Mouse (Mus musculus): ENCODE data around the gene Isca2. TPM values are rescaled to one million over a fixed set of nuclear protein-coding genes. Genes with fewer than 3 reads are reported as not detected.
A peak's percentile ranks its signal among the peaks of the same experiment; 100 is the strongest.

Gene Isca2
- 10 to 100 TPM; 54.7 to 58.6 TPM for total RNA-seq (2021)

DNA sequence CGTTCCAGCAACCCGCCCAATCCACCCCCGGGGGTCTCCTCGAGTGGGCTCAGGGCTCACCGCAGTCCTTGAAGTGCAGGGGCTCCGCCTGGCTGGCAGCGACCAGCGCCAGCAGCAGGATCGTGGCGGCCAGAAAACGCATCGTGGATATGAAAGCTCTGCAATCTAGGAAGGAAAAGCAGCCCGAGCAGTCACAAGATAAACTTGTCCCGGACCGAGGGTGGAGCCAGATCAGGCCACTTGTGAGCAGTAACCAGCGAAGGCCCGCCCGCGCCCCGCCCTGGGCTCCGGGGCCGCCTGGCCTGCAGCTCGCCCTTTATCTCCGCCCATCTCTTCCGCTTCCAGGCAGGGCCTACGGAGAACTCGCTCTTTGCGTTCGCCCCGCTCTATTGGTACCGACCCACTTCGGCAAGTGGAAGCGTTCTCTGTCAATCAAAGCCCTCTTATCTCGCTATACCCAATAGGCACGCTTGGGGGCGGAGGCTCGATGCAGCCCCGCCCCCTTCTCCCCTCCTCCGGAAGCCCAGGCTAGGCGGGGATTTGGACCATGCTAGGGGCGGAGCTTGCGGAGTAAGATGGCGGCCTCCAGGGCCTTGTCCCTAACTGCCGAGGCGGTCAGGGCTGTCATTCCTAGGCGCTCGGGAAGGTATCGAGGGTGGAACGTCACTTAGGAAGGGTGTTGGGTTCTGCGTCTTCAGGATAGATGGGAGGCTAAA is at the start of gene Isca2, which contains the start of gene Npc2:
Isca2 (plus strand) TSS at position 526 of the 716 bp plus-strand sequence.
Npc2 (minus strand) TSS at position 427 of the 716 bp plus-strand sequence.
- DNase-seq = peak; percentile 96 to 97

DNA sequence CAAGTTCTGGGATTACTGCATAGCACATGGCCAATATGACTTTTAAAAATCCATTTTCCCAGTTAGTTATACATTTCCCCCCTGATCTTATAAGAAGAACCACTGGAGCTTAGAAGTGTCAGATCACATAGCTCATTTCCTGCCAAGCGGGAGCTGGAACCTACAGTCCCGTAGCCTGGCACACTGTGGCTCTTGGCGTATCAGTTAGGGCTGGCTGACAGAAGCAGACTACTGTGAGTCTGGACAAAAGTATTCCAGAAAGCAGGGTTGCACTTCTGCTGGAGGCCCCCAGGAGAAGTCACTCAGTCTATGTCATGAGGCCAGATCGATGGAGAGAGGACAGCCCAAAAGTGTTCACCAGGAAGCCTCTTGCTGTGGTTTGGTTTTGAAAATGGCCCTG is 46.7 kb upstream of the Isca2 start:
- no peak for DNase-seq

DNA sequence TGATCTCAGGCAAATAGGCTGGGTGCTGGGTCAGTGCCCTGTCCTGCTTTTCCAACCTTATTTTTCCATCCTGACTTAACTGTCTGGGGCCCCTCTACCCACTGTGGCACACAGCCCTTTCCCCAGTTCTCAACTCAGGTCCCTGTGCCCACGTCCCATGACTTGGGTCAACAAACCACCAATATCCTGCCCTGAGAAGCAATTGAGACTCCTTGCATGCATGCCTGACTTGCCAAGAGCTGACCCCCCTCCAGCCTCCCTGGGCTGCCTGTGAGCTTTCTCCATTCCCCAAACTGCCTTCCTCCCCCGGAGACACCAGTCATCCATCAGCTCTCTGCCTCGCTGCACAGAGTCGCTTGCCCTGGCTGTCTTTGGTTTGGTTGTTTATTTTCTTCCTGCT is 46.1 kb upstream of the Isca2 start:
- DNase-seq = no peak

DNA sequence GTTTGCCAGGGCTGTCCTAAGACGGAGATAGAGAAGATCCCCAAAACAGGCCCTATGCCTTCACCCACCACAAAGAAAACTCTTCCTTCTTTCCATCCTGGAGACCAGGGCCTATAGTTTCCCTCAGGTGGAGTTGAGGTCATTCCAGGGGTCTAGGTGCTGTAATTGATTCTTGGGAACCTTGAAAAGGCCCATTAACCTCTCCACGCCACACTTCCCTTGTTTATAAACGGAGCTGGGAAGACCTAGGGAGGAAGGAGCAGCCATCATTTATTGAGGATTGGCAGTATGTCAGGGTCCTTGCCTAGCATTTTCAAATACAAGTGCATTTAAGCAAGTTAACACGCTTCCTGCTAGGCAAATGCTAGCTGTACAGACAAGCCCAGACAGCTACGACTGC is 45.6 kb upstream of the Isca2 start:
- no peak for DNase-seq

DNA sequence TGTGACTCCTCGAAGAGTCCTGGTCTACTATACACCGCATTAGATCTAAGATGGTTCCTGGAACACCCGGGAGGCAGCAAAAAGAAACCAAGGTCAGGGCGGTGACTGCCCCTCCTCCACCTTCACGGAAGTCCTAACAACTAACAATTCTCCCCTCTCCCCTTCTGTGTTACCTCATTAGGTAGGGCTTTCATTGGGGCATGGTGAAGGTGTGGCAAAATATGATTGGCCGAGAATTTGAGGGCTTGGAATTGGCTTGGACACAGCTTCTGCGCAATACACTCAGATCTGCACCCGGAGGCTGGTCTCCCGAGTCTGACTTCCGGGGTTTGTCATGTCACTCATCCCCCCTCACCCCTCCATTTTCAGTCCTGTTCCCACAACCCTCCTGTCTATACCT is 44.6 kb upstream of the Isca2 start:
- DNase-seq = no peak

DNA sequence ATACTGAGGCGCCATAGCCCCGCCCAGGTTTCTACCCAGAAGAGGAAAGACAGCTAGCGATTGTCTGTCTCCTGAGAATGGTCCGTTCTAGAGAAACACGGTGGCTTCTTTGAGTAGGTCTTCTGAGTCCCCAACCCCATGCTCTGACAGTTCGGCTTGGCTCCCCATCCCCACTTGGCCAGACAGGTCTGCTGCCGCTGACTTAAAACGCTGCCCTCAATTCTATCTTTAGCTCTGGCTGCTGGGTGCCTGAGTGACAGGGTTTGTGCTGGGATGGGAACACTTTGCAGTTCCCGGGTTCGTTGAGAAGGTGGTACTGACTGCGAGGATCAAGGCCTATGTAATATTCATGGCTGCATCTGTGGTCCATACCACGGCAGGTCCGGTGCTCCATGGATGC is 39.7 kb upstream of the Isca2 start:
- DNase-seq = no peak

DNA sequence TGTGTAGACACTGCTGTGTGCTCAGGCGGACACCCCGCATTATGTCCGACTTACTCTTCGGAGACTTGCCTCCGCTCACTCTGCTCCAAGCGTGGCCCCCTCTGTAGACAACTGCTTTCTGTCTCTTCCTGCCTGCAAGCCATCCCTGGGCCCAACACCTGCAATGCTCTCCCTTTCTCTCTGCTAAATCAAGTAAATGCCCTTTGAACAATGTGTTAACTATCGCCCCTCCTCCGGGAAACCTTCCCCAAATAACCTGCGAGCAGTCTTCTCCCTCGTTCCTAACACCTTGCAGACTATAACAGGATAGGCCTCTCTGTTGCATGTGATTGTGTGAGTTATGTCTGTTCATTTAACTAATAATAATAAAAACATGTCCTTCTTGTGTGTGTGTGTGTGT is 29.6 kb upstream of the Isca2 start:
- DNase-seq = no peak

DNA sequence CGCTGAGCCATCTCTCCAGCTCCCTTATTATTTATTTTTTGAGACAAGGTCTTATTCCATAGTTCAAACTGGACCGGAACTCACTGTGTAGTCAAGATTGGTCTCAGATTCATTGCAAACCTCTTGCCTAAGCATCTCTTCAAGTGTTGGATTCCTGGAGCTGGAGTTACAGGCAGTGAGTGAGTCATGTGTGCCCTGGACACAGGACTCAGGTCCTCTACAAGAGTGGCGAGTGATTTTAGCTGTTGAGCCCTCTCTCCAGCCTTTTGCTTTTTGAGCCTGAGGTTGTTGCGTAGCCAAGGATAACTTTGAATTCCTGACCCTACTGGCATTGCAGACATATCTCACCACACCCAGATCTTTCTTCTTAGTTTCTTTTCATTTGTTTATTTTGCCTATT is 27.4 kb upstream of the Isca2 start:
- no peak for DNase-seq

DNA sequence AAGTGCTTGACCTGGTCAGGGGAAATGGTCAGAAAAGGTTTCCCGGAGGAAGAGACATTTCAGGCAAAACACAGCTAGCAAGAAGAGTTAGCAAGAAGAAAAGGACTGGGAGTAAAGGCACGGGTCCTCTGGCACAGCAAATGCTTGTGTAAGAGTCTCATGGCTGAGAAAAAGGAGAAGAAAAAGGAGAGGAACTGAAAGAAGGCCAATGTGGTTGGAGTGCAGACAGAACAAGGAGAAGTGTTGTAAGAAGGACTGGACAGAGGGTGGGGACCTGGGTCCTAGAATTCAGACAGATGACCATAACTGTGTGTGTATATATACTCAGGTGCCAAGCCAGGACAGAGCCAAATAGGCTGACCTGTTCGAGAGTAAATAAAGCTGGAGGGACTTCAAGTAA is 24.9 kb upstream of the Isca2 start:
- DNase-seq = no peak

DNA sequence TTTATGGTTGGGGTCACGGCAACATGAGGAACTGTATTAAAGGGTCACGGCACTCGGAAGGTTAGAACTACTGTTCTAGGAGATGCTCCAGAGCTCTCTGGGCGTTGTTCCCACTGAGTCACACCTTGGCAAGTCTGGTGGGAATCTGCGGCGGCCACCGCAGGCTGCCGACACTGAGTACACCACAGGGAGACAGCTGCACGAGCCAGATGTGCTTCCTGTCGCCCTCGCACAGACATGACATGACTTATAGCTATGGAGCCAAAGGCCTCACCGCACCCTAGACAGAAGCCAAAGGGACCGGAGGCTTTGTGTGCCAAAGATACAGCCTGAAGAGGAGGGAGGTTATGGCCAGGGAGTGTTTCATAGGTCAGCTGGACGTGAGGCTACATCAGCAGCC is 22.4 kb upstream of the Isca2 start:
- DNase-seq = no peak

DNA sequence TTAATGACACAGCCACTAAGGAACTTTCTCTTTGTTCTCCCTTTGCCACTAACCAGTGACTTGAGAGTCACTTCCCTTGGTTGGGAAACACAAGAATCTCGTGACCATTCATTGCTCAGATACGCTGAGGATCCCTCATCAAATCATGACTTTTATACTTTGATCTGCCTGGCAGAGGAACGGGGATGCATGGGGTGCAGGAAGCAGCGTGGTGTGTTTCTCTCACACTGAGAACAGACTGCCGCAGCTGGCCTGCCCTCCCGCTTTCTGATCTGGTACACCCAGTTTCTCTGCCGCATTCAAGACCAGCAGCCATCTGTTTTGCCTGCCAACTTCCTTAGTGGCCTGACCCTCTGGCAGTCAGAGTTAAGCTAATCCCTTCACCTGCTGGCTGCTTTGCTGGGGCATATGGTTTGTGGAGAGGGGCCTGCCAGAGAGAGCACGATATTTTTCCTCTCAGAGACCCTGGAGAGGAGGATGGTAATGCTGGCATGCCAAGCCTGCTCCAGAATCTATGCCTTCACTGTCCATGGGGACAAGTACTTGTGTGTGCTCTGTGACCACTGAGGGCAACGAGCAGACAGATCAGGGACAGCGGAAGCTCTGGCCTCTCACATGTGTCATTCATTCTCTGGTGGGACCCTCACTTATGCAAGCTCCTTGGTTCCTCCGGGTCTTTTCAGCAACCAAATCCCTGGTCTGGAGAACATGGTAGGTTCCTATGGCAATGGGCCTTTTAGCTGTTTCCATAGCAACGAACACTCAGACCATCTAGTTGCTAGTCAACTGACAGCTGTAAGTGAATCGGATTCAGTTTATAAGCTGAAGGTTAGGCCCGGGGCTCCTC is 20.7 kb upstream of the Isca2 start:
- peak; percentile 32 to 40 for DNase-seq

DNA sequence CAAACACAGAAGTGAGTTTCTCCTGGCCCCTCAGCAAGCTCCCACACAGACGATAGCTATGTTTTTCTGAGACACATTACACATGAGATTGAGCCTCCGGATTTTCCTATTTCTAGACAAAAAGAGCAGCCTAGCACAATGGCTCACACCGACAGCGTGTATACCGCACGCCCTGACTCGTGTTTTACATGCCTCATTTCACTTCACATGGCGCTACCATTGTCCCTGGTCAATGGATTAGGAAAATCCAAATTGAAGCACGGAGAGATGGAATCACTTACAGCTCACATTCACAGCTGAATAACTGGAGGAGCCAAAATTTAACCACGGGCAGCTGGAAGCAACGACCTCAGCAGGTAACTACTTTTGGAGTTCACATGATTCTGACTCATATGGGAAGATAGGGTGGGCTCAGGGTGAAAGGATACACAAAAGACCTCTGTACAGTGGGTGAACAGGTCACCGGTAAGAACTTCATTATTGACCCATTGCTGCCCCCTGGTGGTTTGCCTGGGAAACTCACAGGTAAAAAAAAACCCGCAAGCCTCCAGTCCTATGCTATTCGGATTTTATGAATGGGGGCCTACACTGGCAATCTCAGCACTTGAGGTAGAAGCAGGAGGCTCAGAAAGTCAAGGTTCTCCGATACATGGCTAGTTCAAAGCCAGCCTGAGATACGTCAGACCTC is 17.9 kb upstream of the Isca2 start:
- peak; percentile 45 to 61 for DNase-seq

DNA sequence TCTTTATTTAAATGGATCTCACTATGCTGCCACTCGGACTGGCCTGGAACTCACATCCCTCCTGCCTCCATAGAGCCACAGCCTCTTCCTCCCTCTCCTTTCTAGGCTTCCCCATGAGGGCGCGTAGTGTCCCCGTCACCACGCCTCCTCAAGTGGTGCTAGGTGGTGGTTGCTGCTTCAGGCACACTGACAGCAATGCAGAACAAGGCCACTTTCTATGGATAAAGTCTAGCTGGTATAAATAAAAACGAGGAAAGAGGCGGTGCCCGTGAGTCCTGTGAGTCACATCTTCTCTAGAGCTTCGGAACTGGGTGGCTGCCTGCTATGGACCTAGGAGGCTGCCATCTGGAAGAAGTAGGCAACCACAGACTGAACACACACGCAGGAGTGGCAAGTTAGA is 17.0 kb upstream of the Isca2 start:
- no peak for DNase-seq

DNA sequence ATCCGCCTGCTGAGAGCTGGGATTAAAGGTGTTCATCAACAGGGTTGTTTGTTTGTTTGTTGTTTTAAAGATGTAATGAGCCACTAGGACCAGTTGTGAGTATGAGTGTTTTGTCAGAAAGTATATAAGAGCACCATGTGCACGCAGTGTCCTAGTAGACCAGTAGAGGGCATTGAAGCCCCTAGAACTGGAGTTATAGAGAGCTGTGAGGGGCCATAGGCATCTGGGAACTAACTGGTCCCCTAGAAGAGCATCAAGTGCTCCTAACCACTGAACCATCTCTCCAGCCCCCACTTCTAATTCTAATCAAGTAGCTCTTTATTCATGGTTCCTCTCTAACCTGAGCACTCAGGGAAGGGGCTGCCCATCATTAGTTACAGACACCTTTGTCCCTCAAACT is 14.0 kb upstream of the Isca2 start:
- DNase-seq = no peak

DNA sequence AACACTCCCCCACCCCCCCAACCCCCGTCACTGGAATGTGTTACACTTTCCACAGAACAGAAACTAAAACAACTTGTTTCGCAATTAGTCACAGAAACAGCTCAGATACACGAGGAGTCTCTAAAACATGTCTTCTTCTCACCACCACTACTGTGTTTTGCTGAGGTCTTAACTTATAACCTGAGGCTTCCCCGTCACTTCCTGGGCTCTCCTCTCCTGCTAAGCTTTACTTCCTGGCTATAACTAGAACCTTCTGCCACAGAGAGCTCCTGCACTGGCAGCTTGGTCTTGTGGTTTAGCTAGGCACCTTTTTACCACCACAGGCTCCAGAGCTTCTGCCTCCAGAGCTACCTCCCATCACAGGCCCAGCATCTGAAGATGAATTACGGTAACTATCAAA is 10.5 kb upstream of the Isca2 start:
- DNase-seq = no peak

DNA sequence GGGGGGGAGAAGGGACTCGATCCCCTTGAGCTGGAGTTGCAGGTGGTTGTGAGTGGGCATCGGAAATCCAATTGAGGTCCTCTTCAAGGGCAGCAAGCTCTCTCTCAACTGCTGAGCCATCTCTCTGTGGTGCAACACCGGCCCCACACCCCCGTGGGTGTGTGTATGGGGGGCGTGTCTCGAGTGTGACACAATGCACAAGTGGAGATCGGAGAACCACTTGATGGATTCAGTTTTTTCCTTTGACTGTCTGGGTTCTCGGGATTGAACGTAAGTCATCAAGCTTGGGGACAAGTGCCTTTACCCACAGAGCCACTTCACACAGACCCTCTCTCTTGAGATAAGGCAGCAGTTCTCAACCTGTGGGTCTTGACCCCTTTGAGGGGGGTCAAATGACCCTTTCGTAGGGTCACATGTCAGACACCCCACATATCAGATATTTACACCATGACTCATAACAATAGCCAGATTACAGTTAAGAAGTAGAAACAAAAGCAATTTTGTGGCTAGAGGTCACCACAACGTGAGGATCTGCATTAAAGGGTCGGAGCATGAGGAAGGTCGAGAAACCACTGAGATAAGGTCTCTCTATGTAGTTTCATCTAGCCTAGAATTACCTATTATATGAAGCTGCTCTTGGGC is 9.4 kb upstream of the Isca2 start:
- DNase-seq = no peak

DNA sequence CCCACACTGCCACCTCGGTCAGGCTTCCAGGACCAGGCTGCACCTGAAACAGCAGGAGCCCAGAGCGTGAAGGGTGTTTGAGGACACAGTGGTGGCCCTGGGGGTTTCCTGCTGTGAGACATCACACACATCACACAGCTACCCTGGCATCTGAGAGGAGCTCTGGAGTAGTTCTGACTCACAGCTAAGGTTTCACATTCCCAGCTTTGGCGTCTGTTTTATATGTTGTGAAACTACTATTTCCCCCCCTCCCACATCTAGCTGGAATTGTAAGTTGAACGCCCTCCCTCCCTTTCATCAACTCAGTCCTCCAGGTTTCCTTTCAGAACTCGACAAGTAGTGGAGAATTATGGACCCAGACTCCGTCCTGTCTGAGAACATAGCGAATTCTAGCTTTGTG is 8.3 kb upstream of the Isca2 start:
- no peak for DNase-seq

DNA sequence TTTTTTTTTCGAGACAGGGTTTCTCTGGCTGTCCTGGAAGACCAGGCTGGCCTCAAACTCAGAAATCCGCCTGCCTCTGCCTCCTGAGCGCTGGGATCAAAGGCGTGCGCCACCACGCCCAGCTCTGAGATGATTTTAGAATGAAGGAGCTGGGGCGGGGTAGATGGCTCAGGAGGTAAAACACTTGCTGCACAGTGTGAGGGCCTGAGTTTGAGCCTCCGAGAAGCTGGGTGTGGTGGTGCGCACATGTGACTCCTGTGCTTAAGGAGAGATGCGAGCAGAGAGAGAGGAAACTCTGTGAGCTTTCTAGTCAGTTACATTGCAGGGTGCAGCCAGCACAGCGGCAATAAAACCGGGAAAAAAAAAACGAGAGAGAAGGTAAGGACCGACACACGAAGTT is 7.5 kb upstream of the Isca2 start:
- no peak for DNase-seq

DNA sequence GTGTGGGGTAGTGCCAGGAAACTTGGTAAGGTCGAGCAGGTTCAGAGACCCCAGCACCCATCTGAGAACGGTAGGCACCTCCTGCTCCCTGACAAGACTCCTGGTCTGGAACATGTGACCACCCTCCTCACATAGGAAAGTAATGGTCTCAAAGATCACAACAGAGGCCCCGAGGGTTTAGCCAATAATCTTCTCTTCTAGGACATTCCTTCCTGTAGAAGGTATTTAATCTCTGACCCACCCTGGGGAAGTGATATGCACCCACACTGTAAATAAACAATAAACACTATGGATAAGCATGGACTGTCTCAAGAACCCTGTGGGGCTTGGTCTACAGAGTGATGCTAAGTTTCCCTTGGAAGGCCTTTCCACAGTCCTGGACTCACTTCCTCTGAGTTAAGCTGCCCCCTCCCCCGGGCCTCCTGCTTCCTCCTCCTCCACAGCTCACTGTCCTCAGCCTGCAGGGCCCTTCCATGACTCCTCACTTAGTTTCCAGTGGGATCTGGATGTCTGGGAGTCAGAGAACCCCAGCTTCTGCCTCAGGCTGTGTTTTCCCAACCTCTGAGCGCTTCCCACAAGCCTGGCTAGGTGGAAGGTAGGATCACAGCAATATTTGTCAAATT is 6.8 kb upstream of the Isca2 start:
- DNase-seq = no peak

DNA sequence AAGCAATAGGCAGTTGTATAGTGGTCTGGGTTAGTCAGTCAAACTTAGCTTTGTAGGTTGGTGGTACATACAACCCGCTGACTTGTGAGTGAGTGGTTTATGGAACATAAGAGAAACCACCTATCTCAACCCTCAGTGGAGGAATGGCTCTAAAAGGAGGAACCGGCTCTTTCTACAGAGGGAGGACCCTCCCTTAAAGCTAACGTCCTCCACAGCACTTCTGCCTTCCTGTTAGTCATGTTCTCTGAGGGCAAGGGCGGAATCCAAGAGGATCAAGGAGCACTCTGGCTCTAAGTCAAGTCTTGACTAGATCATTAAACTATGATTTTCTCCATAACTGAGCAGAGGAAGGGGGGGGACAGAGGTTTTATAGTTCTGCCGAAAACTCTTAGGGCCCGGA is 5.5 kb upstream of the Isca2 start:
- no peak for DNase-seq

DNA sequence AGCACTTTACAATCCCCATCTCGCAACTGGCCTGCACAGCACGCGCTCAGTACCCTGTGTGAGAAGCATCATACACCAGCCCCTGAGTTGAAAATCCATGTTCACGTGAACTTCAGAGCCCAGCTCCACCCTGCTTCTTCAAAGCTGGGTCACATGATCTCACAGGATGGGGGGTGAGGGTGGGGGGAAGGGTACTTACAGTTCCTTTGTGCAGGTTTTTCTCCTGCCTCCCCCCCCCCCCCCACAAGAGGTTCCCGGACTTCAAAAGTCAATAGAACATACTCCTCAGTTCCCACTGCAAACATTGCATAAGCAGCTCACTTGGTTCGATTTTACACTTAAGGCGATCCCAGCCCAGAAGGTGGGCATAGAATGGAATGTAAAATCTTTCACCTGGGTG is 3.4 kb upstream of the Isca2 start:
- no peak for DNase-seq

DNA sequence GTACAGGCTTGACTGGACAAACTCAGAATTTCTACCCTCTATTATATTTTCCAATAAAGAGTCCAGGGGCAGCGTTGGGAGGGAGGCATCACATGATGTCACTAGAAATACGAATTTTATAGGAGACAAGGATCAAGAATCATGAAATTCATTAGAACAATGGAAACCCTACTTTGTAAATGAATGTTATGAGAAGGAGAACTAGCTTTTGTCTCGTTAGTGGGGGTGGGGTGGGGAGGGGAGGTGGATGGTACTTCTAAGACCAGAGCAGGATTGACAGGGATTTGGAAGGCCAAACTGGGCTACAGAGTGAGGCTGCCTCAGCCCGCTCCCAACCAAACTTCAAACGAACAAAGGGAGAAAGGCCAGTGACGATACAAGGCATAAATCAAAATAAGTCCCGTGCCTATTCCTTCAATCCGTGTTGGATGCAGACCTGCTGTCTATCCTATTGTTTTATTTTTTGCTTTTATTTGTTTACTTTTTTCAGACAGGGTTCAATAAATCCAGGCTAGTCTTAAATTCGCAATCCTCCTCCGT is 1.0 kb upstream of the Isca2 start:
- DNase-seq = no peak

All from layer of hippocampus, postnatal 36 days (tissue).